Comparison of ENCODE assay signal across 11 mouse cellular contexts in the genomic region with DNA sequence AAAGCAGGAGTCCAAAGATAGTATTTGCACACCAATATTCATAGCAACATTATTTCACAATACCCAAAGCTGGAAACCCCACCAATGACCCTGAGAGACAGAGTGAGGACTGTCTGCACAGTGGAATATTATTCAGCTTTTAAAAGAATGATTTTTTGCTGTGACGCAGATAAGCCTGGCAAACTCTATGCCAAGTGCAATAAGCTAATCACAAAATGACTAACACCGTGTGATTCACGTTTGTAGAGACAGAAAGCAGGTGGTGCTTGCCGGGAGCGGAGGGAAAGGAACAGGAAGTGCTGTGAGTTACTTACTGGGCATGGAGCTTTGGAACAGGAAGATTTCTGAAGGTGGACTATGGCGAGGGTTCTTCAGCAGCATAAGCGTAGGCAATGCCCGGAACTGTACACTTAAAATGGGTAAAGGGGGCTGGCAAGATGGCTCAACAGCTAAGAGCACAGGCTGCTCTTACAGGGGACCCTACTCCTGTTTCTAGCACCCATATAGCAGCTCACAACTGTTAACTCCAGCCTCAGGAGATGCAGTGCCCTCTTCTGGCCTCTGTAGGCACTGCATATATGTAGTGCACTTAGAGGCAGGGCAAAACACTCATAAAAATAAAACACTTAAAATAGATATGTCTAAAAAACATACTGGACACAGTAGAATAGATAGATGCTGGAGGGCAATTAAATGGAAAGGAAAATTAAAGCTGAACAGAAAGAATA. TPM values are rescaled to one million over a fixed set of nuclear protein-coding genes. Genes with fewer than 3 reads are reported as not detected.
DNase-seq lines count a peak whose midpoint lies in the region; ATAC-seq and TF ChIP-seq lines count a peak whose summit lies in the region.
"Had no signal": no experiment of that assay in that cellular context is flagged by ENCODE, and none has a peak within 500 bp of the region (broad histone marks: within the 10 kb centered on the region; RNA-seq: fewer than 3 reads in every experiment).

No protein-coding gene starts in this region.

- ATAC-seq in forebrain, postnatal 0 days: no peak
- ATAC-seq in forebrain, embryonic 11.5 days (replicated peaks; ENCODE audit: low FRiP score): no peak
- ATAC-seq in lung, embryonic 14.5 days (ENCODE audit: insufficient read depth): no peak
- ATAC-seq in erythroid progenitor cell, adult 5-6 weeks (replicated peaks; ENCODE audit: low FRiP score, poor library complexity, severe bottlenecking): no peak

- H3K27me3 ChIP-seq in forebrain, postnatal 0 days (ENCODE audit: insufficient read depth, low read length): no peaks in the 10 kb centered on the region
- H3K27me3 ChIP-seq in forebrain, embryonic 11.5 days (ENCODE audit: control insufficient read depth, insufficient read depth, low read length): no peaks in the 10 kb centered on the region; the same call in 1 of the 2 replicates
- H3K27me3 ChIP-seq in lung, embryonic 14.5 days (ENCODE audit: insufficient read depth, low read length): no peaks in the 10 kb centered on the region
- H3K27me3 ChIP-seq in small intestine, adult 2 months (ENCODE audit: control insufficient read depth, insufficient read depth, low read length): no peaks in the 10 kb centered on the region
- H3K27me3 ChIP-seq: limb, embryonic 13.5 days had no signal

- no peaks in the 10 kb centered on the region for H3K9me3 ChIP-seq in forebrain, postnatal 0 days (ENCODE audit: low read length)
- H3K9me3 ChIP-seq in forebrain, embryonic 11.5 days (ENCODE audit: control insufficient read depth, low read length): no peaks in the 10 kb centered on the region; the same call in 1 of the 2 replicates
- peaks cover 4% of the 10 kb centered on the region; the same call in 1 of the 2 replicates for H3K9me3 ChIP-seq in lung, embryonic 14.5 days (ENCODE audit: low read depth, low read length)

- H3K9ac ChIP-seq in forebrain, postnatal 0 days: no peak overlapping the region
- H3K9ac ChIP-seq in forebrain, embryonic 11.5 days (ENCODE audit: low read length): no peak overlapping the region
- H3K9ac ChIP-seq in lung, embryonic 14.5 days: no peak overlapping the region
- H3K9ac ChIP-seq: limb, embryonic 13.5 days had no signal

- WGBS in forebrain, postnatal 0 days: 94% methylated on average over 8 of the region's 8 CpGs
- 96% methylated on average over 8 of the region's 8 CpGs for WGBS in forebrain, embryonic 11.5 days
- WGBS in lung, embryonic 14.5 days: 91% methylated on average over 8 of the region's 8 CpGs
- WGBS in small intestine, adult 2 months: 28% methylated on average over 8 of the region's 8 CpGs

- no peak overlapping the region for H3K27ac ChIP-seq in forebrain, postnatal 0 days (ENCODE audit: low read depth, low read length)
- no peak overlapping the region for H3K27ac ChIP-seq in forebrain, embryonic 11.5 days (ENCODE audit: low read depth, low read length)
- H3K27ac ChIP-seq in lung, embryonic 14.5 days (ENCODE audit: low read depth): no peak overlapping the region
- peak overlapping the region; percentile 99 for H3K27ac ChIP-seq in small intestine, adult 2 months (ENCODE audit: insufficient read depth, low read depth, low read length)
- H3K27ac ChIP-seq: limb, embryonic 13.5 days had no signal

- H3K36me3 ChIP-seq in forebrain, postnatal 0 days (ENCODE audit: insufficient read depth): no peaks in the 10 kb centered on the region
- no peaks in the 10 kb centered on the region for H3K36me3 ChIP-seq in forebrain, embryonic 11.5 days (ENCODE audit: control insufficient read depth, insufficient read depth, low read length)
- H3K36me3 ChIP-seq in lung, embryonic 14.5 days (ENCODE audit: insufficient read depth): no peaks in the 10 kb centered on the region
- H3K36me3 ChIP-seq in small intestine, adult 2 months (ENCODE audit: control insufficient read depth, insufficient read depth, low read length): no peaks in the 10 kb centered on the region
- H3K36me3 ChIP-seq: limb, embryonic 13.5 days had no signal

- no peak for DNase-seq in forebrain, postnatal 0 days
- no peak for DNase-seq in forebrain, embryonic 11.5 days (ENCODE audit: low spot score)
- DNase-seq in lung, embryonic 14.5 days: no peak
- DNase-seq in lung, postnatal 36 days: no peak
- DNase-seq in NIH3T3 (ENCODE audit: low read depth): peak; percentile 44
- no peak for DNase-seq in frontal cortex, postnatal 10 days (ENCODE audit: low spot score in 2 of 2)
- DNase-seq: cerebellum, adult 2 months; gastrocnemius, postnatal 36 days had no signal

- TF ChIP-seq POLR2A in small intestine, adult 2 months (IDR thresholded peaks at IDR 0.05; ENCODE audit: low read depth, low read length): no peak

- no peak overlapping the region for H3K4me2 ChIP-seq in forebrain, postnatal 0 days (ENCODE audit: low read depth)
- no peak overlapping the region for H3K4me2 ChIP-seq in forebrain, embryonic 11.5 days (ENCODE audit: low read depth, low read length, severe bottlenecking)
- H3K4me2 ChIP-seq in lung, embryonic 14.5 days: no peak overlapping the region
- H3K4me2 ChIP-seq: limb, embryonic 13.5 days had no signal

- TF ChIP-seq CTCF in forebrain, postnatal 0 days (IDR thresholded peaks at IDR 0.05; ENCODE audit: low read depth): peak; percentile 34; the same call in 1 of the 2 replicates
- TF ChIP-seq CTCF in lung, embryonic 14.5 days (IDR thresholded peaks at IDR 0.05; ENCODE audit: low read depth): peak; percentile 46
- peak; percentile 58; the same call in 1 of the 2 replicates for TF ChIP-seq CTCF in small intestine, adult 2 months (IDR thresholded peaks at IDR 0.05; ENCODE audit: extremely low read depth, insufficient read length, insufficient replicate concordance, low read depth, low read length)

- H3K4me1 ChIP-seq in forebrain, postnatal 0 days (ENCODE audit: insufficient read depth): peaks cover 2% of the 10 kb centered on the region
- peaks cover 8% of the 10 kb centered on the region for H3K4me1 ChIP-seq in forebrain, embryonic 11.5 days (replicated peaks; ENCODE audit: control insufficient read depth, insufficient read depth, low read length)
- H3K4me1 ChIP-seq in lung, embryonic 14.5 days (ENCODE audit: insufficient read depth): peaks cover 8% of the 10 kb centered on the region; the same call in 1 of the 2 replicates
- peaks cover 23% of the 10 kb centered on the region for H3K4me1 ChIP-seq in small intestine, adult 2 months (ENCODE audit: control insufficient read depth, insufficient read depth, insufficient read length, low read length)

- H3K4me3 ChIP-seq in forebrain, postnatal 0 days (ENCODE audit: low read depth, low read length): no peak overlapping the region
- no peak overlapping the region for H3K4me3 ChIP-seq in forebrain, embryonic 11.5 days (ENCODE audit: low read depth, low read length)
- H3K4me3 ChIP-seq in lung, embryonic 14.5 days (ENCODE audit: low read depth, low read length): no peak overlapping the region
- no peak overlapping the region for H3K4me3 ChIP-seq in small intestine, adult 2 months (ENCODE audit: low read depth, low read length)
- H3K4me3 ChIP-seq: limb, embryonic 13.5 days had no signal

RNA-seq across cellular contexts. Expression of a gene that starts 3.7 kb away (rescaled TPM):
- 16.0 and 17.6 TPM in 2 replicates for total RNA-seq in forebrain, postnatal 0 days (2014; rRNA removed)
- polyA plus RNA-seq in forebrain, postnatal 0 days (2015; fragmentation: Nextera tagmentation; extraction: Ambion mirVana): 5.0 and 5.5 TPM in 2 replicates
- 16.6 and 17.9 TPM in 2 replicates for polyA plus RNA-seq in forebrain, embryonic 11.5 days (2014; fragmentation: Nextera tagmentation; extraction: Ambion mirVana)
- polyA plus RNA-seq in lung, embryonic 14.5 days (2014; fragmentation: Nextera tagmentation; extraction: Ambion mirVana): 16.1 and 16.4 TPM in 2 replicates
- 13.9 and 21.6 TPM in 2 replicates for polyA plus RNA-seq in small intestine, adult 2 months (2012; rRNA removed)
- total RNA-seq in erythroid progenitor cell, adult 5-6 weeks (2015; ENCODE audit: low replicate concordance): 4.7 and 5.0 TPM in 2 replicates
- total RNA-seq in erythroid progenitor cell, adult 5-6 weeks (2017; ENCODE audit: low replicate concordance): 2.6 and 13.2 TPM in 2 replicates
